Mouse (Mus musculus): ENCODE data around the gene Pxmp4.

Gene Pxmp4

GRCm38 (mm10) chr2:154603638-154604153, at the start of gene Pxmp4:
Pxmp4 (minus strand) TSS chr2:154603708.
- DNase-seq (ENCODE audit: low read depth), result peak; percentile 100

GRCm38 (mm10) chr2:154651363-154651762, 47.9 kb upstream of the Pxmp4 start, which contains the start of gene Chmp4b:
Chmp4b (plus strand) TSS chr2:154651705.
- no peak for DNase-seq (ENCODE audit: low read depth)

- DNase-seq (ENCODE audit: low read depth), result no peak
These were observed 46.9 kb upstream of the Pxmp4 start for GRCm38 (mm10) chr2:154650404-154650803.

GRCm38 (mm10) chr2:154648086-154648485, 44.6 kb upstream of the Pxmp4 start:
- DNase-seq (ENCODE audit: low read depth), result peak; percentile 49

- peak; percentile 54 for DNase-seq (ENCODE audit: low read depth)
These were observed 43.1 kb upstream of the Pxmp4 start for GRCm38 (mm10) chr2:154646634-154647033.

- DNase-seq (ENCODE audit: low read depth), result no peak
These were observed 39.3 kb upstream of the Pxmp4 start for GRCm38 (mm10) chr2:154642712-154643385.

DNA sequence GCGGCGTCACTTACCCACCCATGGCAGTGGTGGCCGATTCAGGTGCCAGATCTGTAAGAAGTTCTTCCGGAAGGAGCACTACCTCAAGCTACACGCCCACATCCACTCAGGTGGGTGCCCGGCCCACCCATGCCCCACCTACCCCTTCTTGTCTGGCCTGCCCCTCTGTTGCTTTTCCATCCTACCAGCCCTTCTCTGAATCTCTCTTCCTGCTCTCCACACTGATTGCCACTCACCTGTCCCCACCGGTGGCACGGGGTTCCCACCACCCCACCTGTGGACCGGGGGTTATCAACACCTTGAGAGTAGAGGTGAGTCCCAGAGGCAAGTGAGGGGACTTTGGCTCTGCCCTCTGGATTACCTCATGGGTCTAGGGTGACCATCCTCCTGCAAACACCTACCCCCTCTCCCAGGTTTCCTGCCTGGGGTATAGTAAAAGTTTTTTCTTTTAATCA, 38.5 kb upstream of the Pxmp4 start:
- DNase-seq (ENCODE audit: low read depth), result no peak

GRCm38 (mm10) chr2:154641176-154641575, 37.7 kb upstream of the Pxmp4 start:
- DNase-seq (ENCODE audit: low read depth), result no peak

GRCm38 (mm10) chr2:154639115-154639514, 35.6 kb upstream of the Pxmp4 start:
- DNase-seq (ENCODE audit: low read depth), result no peak

DNA sequence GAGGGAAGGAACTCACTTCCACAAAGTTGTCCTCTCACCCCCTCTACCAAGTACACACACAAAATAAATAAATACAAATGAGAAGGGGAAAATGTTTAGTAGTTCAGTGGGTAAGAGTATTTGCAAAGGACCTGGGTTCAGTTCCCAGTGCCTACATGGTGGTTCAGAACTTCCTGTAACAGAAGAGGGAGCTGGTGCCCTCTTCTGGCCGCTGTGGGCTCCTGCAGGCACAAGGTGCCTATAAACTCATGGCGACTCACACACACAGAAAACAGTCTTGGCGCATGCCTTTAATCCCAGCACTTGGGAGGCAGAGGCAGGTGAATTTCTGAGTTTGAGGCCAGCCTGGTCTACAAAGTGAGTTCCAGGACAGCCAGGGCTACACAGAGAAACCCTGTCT, 35.0 kb upstream of the Pxmp4 start:
- peak; percentile 17 for DNase-seq (ENCODE audit: low read depth)

DNA sequence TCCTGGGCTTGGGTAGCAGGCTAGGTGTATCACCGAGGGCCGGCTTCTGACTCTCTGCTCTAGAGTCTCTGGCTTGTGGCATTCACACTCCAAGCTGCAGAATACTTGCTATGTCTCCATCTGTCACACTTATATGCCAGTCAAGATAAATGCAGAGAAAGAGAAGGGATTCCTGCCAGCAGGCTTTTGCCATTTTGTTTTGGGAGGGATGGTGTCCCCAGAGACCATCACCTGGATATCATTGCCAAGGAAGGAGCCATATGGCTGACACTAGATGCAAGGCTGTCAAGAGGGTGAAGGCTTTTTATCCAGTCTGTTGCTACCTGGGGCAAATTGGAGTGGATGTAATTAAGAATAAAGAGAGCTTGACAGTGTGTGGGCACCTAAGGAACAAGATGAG, 32.3 kb upstream of the Pxmp4 start:
- no peak for DNase-seq (ENCODE audit: low read depth)

DNA sequence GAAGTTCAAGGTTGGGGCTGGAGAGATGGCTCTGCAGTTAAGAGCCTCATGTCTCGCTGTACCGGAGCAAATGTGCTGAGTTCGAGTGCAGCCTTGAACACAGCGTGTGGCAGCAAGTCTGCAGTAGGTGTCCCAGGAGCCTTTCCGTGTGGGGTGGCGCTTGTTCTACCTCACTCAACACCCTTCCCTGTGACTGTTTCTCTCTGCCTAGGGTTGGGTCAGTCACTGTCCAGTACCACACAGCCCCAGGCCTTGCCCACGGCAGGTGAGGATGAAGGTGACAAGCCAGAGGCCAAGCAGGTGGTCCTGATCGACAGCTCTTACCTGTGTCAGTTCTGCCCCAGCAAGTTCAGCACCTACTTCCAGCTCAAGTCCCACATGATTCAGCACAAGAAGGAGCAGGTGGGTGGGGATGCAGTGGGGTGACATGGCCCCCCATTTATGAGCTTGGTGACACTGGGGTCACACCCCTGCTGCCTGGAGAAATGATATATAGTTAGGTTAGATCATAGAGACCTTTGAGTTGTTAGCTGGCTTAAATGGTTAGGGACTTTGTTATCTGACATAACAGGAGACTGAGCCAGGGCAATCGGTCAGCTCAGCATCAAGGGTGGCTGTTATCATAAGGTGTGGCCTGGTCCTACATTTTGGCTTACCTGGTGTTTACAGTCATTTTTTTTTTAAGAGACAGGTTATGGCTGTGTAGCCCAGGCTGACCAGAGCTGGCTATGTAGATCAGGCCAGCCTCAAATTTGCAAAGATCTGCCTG, 30.6 kb upstream of the Pxmp4 start:
- DNase-seq (ENCODE audit: low read depth), result no peak

DNA sequence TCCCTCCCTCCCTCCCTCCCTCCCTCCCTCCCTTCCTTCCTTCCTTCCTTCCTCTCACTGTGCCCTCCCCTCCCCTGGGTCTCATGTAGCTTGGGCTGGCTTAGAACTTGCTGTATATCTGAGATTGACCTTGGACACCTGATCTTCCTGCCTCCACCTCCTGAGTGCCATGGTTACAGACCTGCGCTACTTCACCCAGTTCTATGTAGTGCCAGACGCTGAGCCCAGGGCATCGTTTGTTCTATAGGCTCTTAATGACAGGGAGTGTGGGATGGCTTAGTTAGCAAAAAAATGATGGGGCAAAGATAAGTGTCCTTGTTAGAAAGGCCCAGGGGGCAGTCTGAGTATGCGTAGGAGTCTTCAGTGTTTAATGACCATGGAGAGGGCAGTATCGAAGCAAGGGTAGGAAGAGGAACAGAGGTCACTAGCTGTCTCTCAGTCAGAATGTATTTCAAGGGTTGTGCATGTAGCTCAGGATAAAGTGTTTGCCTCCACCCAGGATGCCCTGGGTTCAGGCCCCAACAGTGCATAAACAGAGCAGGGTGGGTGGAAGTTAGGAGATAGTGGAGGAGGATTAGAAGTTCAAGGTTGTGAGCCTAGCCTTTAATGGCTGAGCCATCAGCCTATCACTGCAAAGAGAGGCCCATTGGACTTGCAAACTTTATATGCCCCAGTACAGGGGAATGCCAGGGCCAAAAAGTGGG, 29.7 kb upstream of the Pxmp4 start:
- DNase-seq (ENCODE audit: low read depth), result no peak

DNA sequence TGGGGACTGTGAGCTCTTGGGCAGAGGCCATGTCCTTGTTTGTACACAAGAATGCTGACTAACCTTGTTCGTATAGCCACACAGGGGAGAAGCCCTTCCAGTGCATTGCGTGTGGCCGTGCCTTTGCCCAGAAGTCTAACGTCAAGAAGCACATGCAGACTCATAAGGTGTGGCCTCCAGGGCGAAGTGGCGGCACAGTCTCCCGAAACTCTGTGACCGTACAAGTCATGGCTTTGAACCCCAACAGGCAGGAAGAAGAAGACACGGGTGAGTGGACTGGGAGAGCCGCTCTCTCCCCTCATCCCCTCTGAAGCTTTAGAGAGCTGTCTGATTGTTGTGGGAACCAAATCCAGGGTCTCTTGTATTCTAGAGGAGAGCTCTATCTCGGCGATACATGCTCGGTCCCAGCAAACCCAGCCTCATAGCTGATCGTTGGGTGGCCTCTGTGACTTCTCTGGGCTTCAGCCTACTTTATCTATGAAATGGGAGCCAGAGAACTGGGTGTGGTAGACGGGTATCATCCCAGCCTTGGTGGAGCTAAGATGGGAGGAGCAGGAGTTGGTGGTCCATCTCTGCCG, 28.8 kb upstream of the Pxmp4 start:
- no peak for DNase-seq (ENCODE audit: low read depth)

DNA sequence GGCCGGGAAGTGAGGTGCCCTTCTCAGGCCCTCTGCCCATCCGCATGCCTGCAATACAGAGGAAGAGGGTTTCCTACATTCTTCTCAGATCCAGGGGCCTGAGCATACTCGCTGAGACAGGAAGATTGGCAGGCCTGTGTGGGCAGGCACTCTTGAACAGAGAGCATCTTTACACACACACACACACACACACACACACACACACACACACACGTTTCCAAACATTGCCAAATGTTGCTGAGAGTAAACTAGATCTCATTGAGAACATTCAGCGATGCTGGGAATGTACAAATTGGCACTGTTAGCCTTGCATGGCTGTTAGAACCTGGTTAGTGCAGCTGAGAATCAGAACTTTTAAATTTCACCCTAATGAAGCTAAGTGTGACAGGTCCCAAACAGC, 27.0 kb upstream of the Pxmp4 start:
- no peak for DNase-seq (ENCODE audit: low read depth)

DNA sequence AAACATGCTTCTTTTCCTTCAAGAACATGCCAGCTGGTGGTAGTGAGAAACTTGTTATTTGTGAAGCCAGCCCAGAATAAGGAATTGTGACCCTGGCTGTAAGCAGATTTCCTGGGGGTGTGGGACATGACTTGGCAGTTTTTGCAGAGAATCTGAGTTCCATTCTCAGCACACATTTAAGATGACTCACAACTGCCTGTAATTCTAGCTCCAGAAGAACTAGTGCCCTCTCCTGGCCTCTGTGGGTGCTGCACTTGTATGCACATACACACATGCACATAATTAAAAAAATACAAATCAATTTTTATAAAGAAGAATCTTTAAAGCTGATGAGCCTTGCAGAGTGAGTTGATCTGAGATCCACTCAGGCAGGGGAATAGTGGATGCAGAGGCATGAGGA, 20.6 kb upstream of the Pxmp4 start:
- DNase-seq (ENCODE audit: low read depth), result peak; percentile 54

- no peak for DNase-seq (ENCODE audit: low read depth)
These were observed 18.2 kb upstream of the Pxmp4 start for GRCm38 (mm10) chr2:154621684-154622083.

DNA sequence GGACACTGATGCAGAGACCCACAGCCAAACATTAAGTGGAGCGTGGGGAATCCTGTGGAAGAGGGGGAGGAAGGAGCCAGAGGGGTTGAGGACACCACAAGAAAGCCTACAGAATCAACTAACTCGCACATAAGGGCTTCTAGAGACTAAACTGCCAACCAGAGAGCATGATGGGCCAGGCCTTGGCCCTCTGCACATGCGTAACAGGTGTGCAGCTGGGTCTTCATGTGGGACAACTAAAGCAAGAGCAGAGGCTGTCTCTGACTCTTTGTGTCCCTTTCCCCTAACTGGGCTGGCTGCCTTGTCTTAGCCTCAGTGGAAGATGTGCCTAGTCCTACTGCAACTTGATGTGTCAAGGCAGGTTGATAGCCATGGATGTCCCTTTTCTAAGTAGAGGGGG, 13.6 kb upstream of the Pxmp4 start:
- DNase-seq (ENCODE audit: low read depth), result no peak

DNA sequence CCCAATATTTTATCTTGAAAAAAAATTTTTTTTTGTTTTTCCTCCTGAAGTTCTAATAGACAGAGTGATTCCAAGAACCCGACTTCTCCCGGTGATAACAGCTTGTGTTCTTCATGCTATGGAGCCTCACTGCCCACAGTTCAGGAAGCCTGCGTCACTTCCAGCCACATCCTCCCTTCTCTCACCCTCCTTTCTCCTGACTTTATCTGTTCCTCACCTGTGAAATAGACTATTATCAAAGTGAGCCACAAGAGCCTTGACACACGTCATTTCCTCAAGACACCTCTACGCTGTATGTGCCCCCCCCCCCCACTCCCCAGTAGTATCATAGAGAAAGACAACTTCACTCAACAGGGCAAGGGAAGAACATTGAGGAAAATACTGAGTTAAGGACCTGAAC, 12.2 kb upstream of the Pxmp4 start:
- peak; percentile 96 for DNase-seq (ENCODE audit: low read depth)

DNA sequence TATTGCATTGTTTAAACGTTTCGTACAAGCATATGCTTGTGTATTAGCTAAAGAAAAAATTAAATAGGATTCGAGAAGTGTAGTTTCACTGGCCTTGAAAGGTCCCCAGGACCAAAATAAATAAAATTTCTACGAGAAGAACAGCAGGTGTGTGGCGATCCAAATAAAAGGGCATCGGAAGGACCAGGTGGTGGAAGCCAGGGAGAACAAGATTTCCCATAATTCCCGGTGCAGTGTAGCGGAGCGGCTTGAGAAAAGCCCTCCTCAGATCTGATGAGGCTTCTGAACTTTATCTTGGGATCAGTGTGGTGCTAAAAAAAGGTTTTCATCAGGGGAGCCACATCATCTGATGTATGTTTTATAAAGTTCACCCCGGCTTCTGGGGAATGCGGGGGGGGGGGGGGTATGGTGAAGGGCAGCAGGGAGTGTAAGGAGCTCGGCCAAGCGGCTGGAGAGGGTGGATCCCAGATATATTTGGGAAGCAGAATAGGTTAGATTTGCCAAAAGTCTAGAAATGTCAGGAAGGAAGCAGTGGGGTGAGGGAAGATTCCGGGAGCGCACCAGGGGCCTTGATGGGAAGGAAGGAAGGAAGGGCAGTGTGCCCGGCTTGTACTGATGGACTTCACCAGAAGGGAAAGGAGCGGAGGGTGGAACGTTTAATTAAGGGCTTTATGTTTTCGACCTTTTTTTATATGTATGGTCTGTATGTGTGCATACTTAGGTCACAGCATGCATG, 11.5 kb upstream of the Pxmp4 start:
- DNase-seq (ENCODE audit: low read depth), result peak; percentile 47

Data from 416B (cell line).